Mouse (Mus musculus): ENCODE results near the gene Dmrtc1a.

GRCm38 (mm10) chrX:102934395-102934764 is 25.9 kb upstream of the Dmrtc1a start:
- no peak for TF ChIP-seq POLR2A (IDR thresholded peaks at IDR 0.05; ENCODE audit: control insufficient read depth, low read depth, low read length)
- TF ChIP-seq CTCF (IDR thresholded peaks at IDR 0.05; ENCODE audit: control insufficient read depth, insufficient read depth, insufficient replicate concordance, low read depth, low read length) = no peak

Data from testis, adult 2 months (tissue).